Mouse (Mus musculus) ES-E14 (cell line): ENCODE measurements around the gene Dmxl2.

ENCODE experiments used
- HCFC1 ChIP-seq: IDR thresholded peaks from 2 replicates; pipeline ENCODE4 v1.6.1; 2012; ENCODE audit warnings: low read length, inconsistent platforms, borderline replicate concordance; ENCODE audit not compliant: insufficient read depth
- MAFK ChIP-seq: IDR thresholded peaks from 2 replicates; pipeline ENCODE4 v1.6.1; 2014; ENCODE audit warnings: mild to moderate bottlenecking, low read depth, low read length, inconsistent platforms; ENCODE audit not compliant: insufficient read depth

DNA sequence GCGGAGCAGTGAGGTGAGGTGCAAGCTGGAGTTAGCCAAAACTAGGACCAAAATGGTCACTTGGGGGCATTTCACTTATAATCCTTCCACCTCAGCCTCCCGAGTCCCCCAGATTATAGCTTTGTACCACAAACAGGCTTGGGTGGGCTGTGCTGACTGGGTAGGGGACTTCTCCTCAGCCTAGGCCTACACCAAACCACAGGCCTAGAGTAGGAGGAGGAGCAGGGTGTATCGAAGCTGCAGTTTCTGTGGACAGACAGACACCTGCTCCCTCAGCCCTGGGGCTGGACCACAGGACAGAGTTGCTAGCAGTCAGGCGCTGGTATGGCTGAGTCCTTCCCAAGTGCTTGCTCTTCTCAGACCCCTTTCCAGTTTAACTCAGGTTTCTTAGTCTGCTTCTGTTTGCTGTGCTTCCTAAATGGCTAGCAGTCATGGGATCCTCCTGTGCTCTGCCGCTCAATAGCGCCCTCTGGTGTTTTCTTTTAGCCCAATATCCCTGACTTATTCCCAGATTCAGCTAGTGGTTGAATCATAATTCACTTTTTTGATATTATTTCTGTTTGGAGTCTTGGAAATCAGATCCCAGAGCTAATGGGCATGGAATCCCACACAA is 164.8 kb downstream of the Dmxl2 start:
- TF ChIP-seq HCFC1 (no peak), MAFK (no peak)
